Mouse (Mus musculus) forebrain, postnatal 0 days (tissue): ENCODE results near the gene Gm17349. TPM values are rescaled to one million over a fixed set of nuclear protein-coding genes. Genes with fewer than 3 reads are reported as not detected.

Experiments
- ATAC-seq: fragments of 200-750 bp; cut with Nextera tagmentation; 2 replicates; pipeline ENCODE4 v1.8.0; 2017; ENCODE audit warnings: mild to moderate bottlenecking, moderate library complexity
- DNase-seq: peaks from one replicate; pipeline ENCODE4 v3.0.0-alpha.2; 2015
- H3K27ac ChIP-seq: fragments of 300-500 bp; sonication (generic); 2 replicates; pipeline ENCODE4 v1.5.1; 2014; ENCODE audit warnings: low read depth, mild to moderate bottlenecking, antibody characterized with exemption, low read length, moderate library complexity, mixed read lengths
- H3K27me3 ChIP-seq: fragments of 300-500 bp; sonication (generic); 2 replicates; pipeline ENCODE4 v1.6.1; 2014; ENCODE audit warnings: mild to moderate bottlenecking, low read length, mixed read lengths; ENCODE audit not compliant: insufficient read depth
- H3K36me3 ChIP-seq: fragments of 300-500 bp; sonication (generic); 2 replicates; pipeline ENCODE4 v1.6.1; 2014; ENCODE audit warnings: mild to moderate bottlenecking, moderate library complexity; ENCODE audit not compliant: insufficient read depth
- H3K4me1 ChIP-seq: fragments of 300-500 bp; sonication (generic); 2 replicates; pipeline ENCODE4 v1.6.1; 2014; ENCODE audit warnings: antibody characterized with exemption; ENCODE audit not compliant: insufficient read depth
- H3K4me2 ChIP-seq: fragments of 300-500 bp; sonication (generic); 2 replicates; pipeline ENCODE4 v1.6.1; 2014; ENCODE audit warnings: low read depth, mild to moderate bottlenecking, moderate library complexity
- H3K4me3 ChIP-seq: fragments of 300-500 bp; sonication (generic); 2 replicates; pipeline ENCODE4 v1.5.1; 2014; ENCODE audit warnings: low read depth, low read length, mixed read lengths
- H3K9ac ChIP-seq: fragments of 300-500 bp; sonication (generic); 2 replicates; pipeline ENCODE4 v1.6.1; 2014; ENCODE audit warnings: mild to moderate bottlenecking
- H3K9me3 ChIP-seq: fragments of 300-500 bp; sonication (generic); 2 replicates; pipeline ENCODE4 v1.6.1; 2016; ENCODE audit warnings: low read length
- CTCF ChIP-seq: sonication (generic); IDR thresholded peaks from 2 replicates; pipeline ENCODE4 v1.5.1; 2016; ENCODE audit warnings: antibody characterized with exemption, control low read depth, low read depth
- WGBS: fragments of 180-500 bp; shearing (Covaris S2); extraction: QIAGEN DNeasy Blood & Tissue Kit; methylation state at CpG from one replicate; pipeline ENCODE4 v1.1.7; 2014; 5-methylcytosine and 5-hydroxymethylcytosine counted together
- polyA plus RNA-seq: library from polyadenylated mRNA; unstranded; fragments of >200 nt; fragmentation: Nextera tagmentation; extraction: Ambion mirVana; gene quantifications from 2 replicates; pipeline ENCODE4 v1.2.1, GENCODE M21; 2015
- total RNA-seq: library from RNA; depleted of rRNA; stranded (reverse); fragments of >200 nt; gene quantifications from 2 replicates; pipeline ENCODE4 v1.2.3, GENCODE M21; 2014; rRNA removed

Gene Gm17349
- total and polyA plus RNA-seq, 2 experiments from 2014 or later = not detected

DNA sequence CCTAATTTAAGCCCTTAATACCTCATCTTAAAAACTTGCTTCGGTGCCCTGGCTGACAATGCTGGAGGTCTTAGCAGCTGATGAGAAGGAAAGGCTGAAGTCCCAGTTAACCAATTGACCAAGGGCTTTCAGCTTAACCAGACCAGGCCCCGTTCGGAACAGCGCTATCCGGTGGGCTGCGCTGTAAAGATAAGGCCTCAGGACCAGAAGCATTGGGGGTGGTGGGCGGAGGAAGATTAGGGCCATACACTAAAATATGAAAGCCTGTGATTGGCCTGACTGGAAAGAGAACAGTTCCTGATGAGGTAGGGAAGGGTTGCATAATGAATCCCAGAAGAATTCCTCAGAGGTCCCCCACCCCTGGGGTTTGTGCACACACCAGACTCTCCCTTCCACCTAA is 42.9 kb downstream of the Gm17349 start:
- Histone ChIP-seq H3K27me3 (no peaks in the 10 kb centered on the region), H3K9me3 (no peaks in the 10 kb centered on the region), H3K4me3 (no peak overlapping the region), H3K4me1 (peaks cover 12% of the 10 kb centered on the region; the same call in 1 of the 2 replicates), H3K9ac (no peak overlapping the region), H3K27ac (no peak overlapping the region), H3K36me3 (no peaks in the 10 kb centered on the region), H3K4me2 (no peak overlapping the region)
- no peak for ATAC-seq
- no peak for DNase-seq
- TF ChIP-seq CTCF = no peak
- WGBS = 60% methylated on average over 7 of the region's 7 CpGs

DNA sequence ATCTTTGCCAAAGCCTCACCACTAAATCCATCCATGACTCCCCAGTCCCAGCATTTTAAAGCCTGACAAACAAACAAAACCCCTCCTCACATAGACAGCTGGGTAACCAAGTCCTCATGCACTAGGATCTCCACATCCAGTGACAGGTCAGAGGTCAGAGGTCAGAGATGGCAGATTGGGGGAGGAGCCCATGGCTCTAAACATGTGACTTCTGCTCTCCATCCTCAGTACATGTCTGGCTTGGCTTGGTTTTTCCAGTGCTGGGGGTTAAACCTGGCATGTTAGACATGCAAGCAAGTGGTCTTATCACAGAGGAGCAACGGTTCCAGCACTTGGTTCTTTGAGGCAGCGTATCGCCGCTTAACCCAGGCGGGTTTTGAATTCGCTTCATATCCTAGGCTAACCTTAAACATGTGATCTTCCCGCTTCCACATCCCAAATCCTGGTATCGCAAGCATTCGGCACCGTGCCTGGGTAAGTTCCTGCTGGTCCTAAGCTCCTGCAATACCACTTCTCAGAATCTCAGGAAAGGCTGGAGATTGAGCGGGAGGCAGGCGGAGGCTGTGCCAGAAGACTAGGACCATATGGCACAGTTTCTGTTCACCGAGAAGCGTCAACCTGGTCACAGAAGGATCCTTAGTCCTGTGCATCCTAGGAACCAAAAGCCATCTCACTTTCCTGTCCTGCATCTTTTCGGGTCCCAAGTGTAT is 44.0 kb downstream of the Gm17349 start:
- peaks cover 7% of the 10 kb centered on the region; the same call in 1 of the 2 replicates for H3K4me1 ChIP-seq
- no peak overlapping the region for H3K27ac ChIP-seq
- 0 out of 2 replicates have a peak, but pooled peaks cover 3% of the 10 kb centered on the region for H3K27me3 ChIP-seq
- no peaks in the 10 kb centered on the region for H3K9me3 ChIP-seq
- TF ChIP-seq CTCF = no peak
- DNase-seq (no peak), ATAC-seq (no peak)
- H3K36me3 ChIP-seq = no peaks in the 10 kb centered on the region
- no peak overlapping the region for H3K9ac ChIP-seq
- WGBS = 72% methylated on average over 15 of the region's 15 CpGs
- H3K4me3 ChIP-seq = no peak overlapping the region
- H3K4me2 ChIP-seq = no peak overlapping the region

DNA sequence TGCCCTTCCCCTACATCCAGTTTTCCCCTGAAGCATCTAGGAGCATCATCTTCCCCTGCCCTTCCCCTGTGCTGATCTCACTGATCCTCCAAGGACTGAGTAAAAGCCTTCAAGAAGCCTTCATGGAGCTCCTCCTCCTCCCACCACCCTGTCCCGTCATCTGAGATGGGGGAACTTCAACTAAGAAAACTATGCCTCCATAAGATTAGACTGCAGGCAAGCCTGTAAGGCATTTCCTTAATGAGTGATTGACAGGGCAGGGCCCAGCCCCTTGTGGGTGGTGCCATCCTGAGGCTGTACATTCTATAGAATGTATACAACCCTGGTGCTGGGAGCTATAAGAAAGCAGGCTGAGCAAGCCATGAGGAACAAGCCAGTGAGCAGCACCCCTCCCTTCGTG is 46.9 kb downstream of the Gm17349 start:
- ATAC-seq (no peak), DNase-seq (no peak)
- Histone ChIP-seq H3K9ac (no peak overlapping the region), H3K27ac (no peak overlapping the region), H3K4me2 (no peak overlapping the region), H3K4me3 (no peak overlapping the region), H3K4me1 (no peaks in the 10 kb centered on the region), H3K27me3 (0 out of 2 replicates have a peak, but pooled peaks cover 9% of the 10 kb centered on the region), H3K36me3 (no peaks in the 10 kb centered on the region), H3K9me3 (no peaks in the 10 kb centered on the region)
- TF ChIP-seq CTCF = no peak
- 55% methylated on average over 2 of the region's 2 CpGs for WGBS

DNA sequence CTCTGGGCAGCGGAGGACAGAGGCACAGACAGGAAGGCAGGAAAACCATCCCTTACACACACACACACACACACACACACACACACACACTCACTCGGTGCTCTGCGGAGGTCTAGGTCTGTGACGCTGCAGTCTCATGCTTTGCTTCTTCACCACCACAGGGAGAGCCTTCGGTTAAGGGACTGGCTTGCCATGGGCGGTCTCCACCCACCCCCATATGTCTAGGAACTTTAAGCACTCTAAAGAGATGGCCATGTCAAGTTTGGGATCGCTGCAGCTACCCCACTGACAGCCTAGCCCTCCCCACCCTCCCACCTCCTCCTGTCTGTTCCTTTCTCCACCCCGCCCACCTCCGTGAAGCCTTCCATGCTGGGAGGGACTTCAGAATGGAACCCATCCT is 49.3 kb downstream of the Gm17349 start:
- Histone ChIP-seq H3K9ac (no peak overlapping the region), H3K4me3 (no peak overlapping the region), H3K9me3 (no peaks in the 10 kb centered on the region), H3K36me3 (no peaks in the 10 kb centered on the region), H3K27me3 (0 out of 2 replicates have a peak, but pooled peaks cover 9% of the 10 kb centered on the region), H3K4me2 (no peak overlapping the region), H3K4me1 (peaks cover 1% of the 10 kb centered on the region; the same call in 1 of the 2 replicates), H3K27ac (no peak overlapping the region)
- TF ChIP-seq CTCF = no peak
- no peak for DNase-seq
- WGBS = 57% methylated on average over 9 of the region's 9 CpGs
- no peak for ATAC-seq

DNA sequence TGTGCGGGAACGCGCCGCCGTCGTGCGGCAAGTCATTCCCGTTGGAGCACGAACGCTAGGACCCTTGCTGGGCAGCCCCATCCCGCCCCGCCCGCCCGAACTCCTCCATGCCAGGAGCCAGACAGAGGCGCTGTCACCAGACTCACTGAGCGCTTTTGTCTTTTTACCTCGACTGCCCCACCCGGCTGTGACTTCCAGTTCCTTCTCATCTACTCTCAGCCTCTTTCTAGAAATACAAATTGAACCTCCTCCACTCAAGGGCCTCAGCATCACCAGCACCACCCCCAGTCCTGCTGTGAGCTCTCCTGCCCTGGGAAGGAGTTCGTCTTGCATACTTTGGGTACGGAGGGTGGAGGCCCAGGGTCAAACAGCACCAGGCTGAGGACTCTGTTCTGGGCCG is 51.4 kb downstream of the Gm17349 start:
- Histone ChIP-seq H3K9ac (no peak overlapping the region; the same call in 1 of the 2 replicates), H3K36me3 (no peaks in the 10 kb centered on the region), H3K4me3 (peak overlapping the region; percentile 21), H3K9me3 (no peaks in the 10 kb centered on the region), H3K4me2 (peak overlapping the region; percentile 37; the same call in 1 of the 2 replicates), H3K4me1 (peaks cover 3% of the 10 kb centered on the region; the same call in 1 of the 2 replicates), H3K27me3 (0 out of 2 replicates have a peak, but pooled peaks cover 9% of the 10 kb centered on the region), H3K27ac (no peak overlapping the region)
- ATAC-seq (no peak), DNase-seq (no peak)
- no peak for TF ChIP-seq CTCF
- WGBS = 7% methylated on average over 21 of the region's 21 CpGs

DNA sequence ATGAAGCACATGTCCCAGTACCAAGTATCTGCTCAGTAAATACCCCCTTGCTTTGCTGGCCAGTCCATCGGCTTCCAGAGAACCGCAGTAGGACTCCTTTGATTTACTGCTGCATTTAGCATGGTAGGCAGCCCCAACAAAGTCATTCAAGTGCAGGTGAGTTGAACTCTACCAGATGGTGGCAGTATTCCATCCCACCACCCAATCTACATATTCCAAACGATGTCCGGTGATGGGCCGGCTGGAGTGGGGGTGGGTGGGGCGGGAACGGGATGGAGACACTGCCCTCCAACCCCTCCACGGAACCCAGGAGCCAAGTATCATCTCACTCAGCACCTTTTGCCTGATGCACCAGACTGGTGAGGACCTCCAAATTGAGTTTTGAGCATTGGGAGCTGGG is 52.0 kb downstream of the Gm17349 start:
- 9% methylated on average over 8 of the region's 8 CpGs for WGBS
- Histone ChIP-seq H3K9ac (no peak overlapping the region), H3K4me2 (peak overlapping the region; percentile 37; the same call in 1 of the 2 replicates), H3K9me3 (no peaks in the 10 kb centered on the region), H3K27me3 (0 out of 2 replicates have a peak, but pooled peaks cover 9% of the 10 kb centered on the region), H3K36me3 (no peaks in the 10 kb centered on the region), H3K27ac (no peak overlapping the region), H3K4me1 (peaks cover 6% of the 10 kb centered on the region; the same call in 1 of the 2 replicates), H3K4me3 (peak overlapping the region; percentile 21)
- ATAC-seq = no peak
- peak; percentile 46 for TF ChIP-seq CTCF
- DNase-seq = no peak

Other genes with a start within 250 kb of the Gm17349 start
- 12.3 and 17.6 TPM in 2 replicates for gene Nckap5l, start 247.7 kb downstream of the Gm17349 start, total RNA-seq
- gene Nckap5l, start 247.7 kb downstream of the Gm17349 start, polyA plus RNA-seq = 7.9 and 10.3 TPM in 2 replicates
- gene Bcdin3d, start 230.8 kb downstream of the Gm17349 start, total RNA-seq = 12.1 and 17.5 TPM in 2 replicates
- gene Bcdin3d, start 230.8 kb downstream of the Gm17349 start, polyA plus RNA-seq = 12.8 and 15.7 TPM in 2 replicates
- gene Faim2, start 177.3 kb downstream of the Gm17349 start, total RNA-seq = 19.2 and 25.6 TPM in 2 replicates
- gene Faim2, start 177.3 kb downstream of the Gm17349 start, polyA plus RNA-seq = 44.6 and 57.4 TPM in 2 replicates
- gene Aqp2, start 126.4 kb downstream of the Gm17349 start, total RNA-seq = not detected in 2 replicates
- not detected in 2 replicates for gene Aqp2, start 126.4 kb downstream of the Gm17349 start, polyA plus RNA-seq
- gene Aqp5, start 114.7 kb downstream of the Gm17349 start, total RNA-seq = 0.46 and 0.76 TPM in 2 replicates
- 0.59 and 0.64 TPM in 2 replicates for gene Aqp5, start 114.7 kb downstream of the Gm17349 start, polyA plus RNA-seq
- gene Aqp6, start 104.1 kb downstream of the Gm17349 start, total RNA-seq = not detected in 2 replicates
- 0.06 TPM in 1 of 2 replicates, not detected in the other for gene Aqp6, start 104.1 kb downstream of the Gm17349 start, polyA plus RNA-seq
- gene Racgap1, start 53.8 kb downstream of the Gm17349 start, total RNA-seq = 27.5 and 39.7 TPM in 2 replicates
- 31.7 and 34.2 TPM in 2 replicates for gene Racgap1, start 53.8 kb downstream of the Gm17349 start, polyA plus RNA-seq
- 81.9 and 99.1 TPM in 2 replicates for gene Asic1, start 35.1 kb downstream of the Gm17349 start, total RNA-seq
- 24.7 and 28.1 TPM in 2 replicates for gene Asic1, start 35.1 kb downstream of the Gm17349 start, polyA plus RNA-seq
- gene Smarcd1, start 3.4 kb downstream of the Gm17349 start, total RNA-seq = 89.7 and 90.1 TPM in 2 replicates
- gene Smarcd1, start 3.4 kb downstream of the Gm17349 start, polyA plus RNA-seq = 93.6 and 107 TPM in 2 replicates
- gene Gpd1, start 12.0 kb upstream of the Gm17349 start, total RNA-seq = 6.0 and 6.1 TPM in 2 replicates
- gene Gpd1, start 12.0 kb upstream of the Gm17349 start, polyA plus RNA-seq = 3.9 and 4.3 TPM in 2 replicates
- gene Cox14, start 20.1 kb upstream of the Gm17349 start, total RNA-seq = 69.0 and 86.2 TPM in 2 replicates
- gene Cox14, start 20.1 kb upstream of the Gm17349 start, polyA plus RNA-seq = 177 and 209 TPM in 2 replicates
- gene Cers5, start 67.4 kb upstream of the Gm17349 start, total RNA-seq = 95.7 and 99.2 TPM in 2 replicates
- 69.5 and 76.8 TPM in 2 replicates for gene Cers5, start 67.4 kb upstream of the Gm17349 start, polyA plus RNA-seq
- 9.7 and 12.5 TPM in 2 replicates for gene Lima1, start 170.0 kb upstream of the Gm17349 start, total RNA-seq
- gene Lima1, start 170.0 kb upstream of the Gm17349 start, polyA plus RNA-seq = 8.5 and 11.8 TPM in 2 replicates